Mouse (Mus musculus) embryonic facial prominence, embryonic 11.5 days (tissue): Measurements from ENCODE around the gene C3. TPM values are rescaled to one million over a fixed set of nuclear protein-coding genes. Genes with fewer than 3 reads are reported as not detected.

Experiments
- ATAC-seq: fragments of 200-750 bp; cut with Nextera tagmentation; replicated peaks from 2 replicates; pipeline ENCODE4 v1.8.0; 2017; ENCODE audit warnings: low read depth; ENCODE audit not compliant: insufficient number of reproducible peaks, low FRiP score, low TSS enrichment
- DNase-seq: peaks from one replicate; pipeline ENCODE4 v3.0.0-alpha.2; 2015; ENCODE audit warnings: low spot score
- H3K27ac ChIP-seq: fragments of 300-500 bp; sonication (generic); replicated peaks from 2 replicates; pipeline ENCODE4 v1.5.1; 2014; ENCODE audit warnings: mild to moderate bottlenecking, low read depth, low read length, control low read depth
- H3K27me3 ChIP-seq: fragments of 300-500 bp; sonication (generic); 2 replicates; pipeline ENCODE4 v1.6.1; 2014; ENCODE audit warnings: mild to moderate bottlenecking, low read length, moderate library complexity, mixed read lengths; ENCODE audit not compliant: control insufficient read depth, insufficient read depth
- H3K36me3 ChIP-seq: fragments of 300-500 bp; sonication (generic); replicated peaks from 2 replicates; pipeline ENCODE4 v1.6.1; 2014; ENCODE audit warnings: low read depth, mild to moderate bottlenecking, low read length, moderate library complexity, mixed read lengths; ENCODE audit not compliant: control insufficient read depth, insufficient read depth
- H3K4me1 ChIP-seq: fragments of 300-500 bp; sonication (generic); 2 replicates; pipeline ENCODE4 v1.6.1; 2014; ENCODE audit warnings: low read length, mixed read lengths; ENCODE audit not compliant: control insufficient read depth, insufficient read depth
- H3K4me2 ChIP-seq: fragments of 300-500 bp; sonication (generic); 2 replicates; pipeline ENCODE4 v1.6.1; 2014; ENCODE audit warnings: low read depth, mild to moderate bottlenecking, control low read depth, low read length, moderate library complexity
- H3K4me3 ChIP-seq: fragments of 300-500 bp; sonication (generic); 2 replicates; pipeline ENCODE4 v1.5.1; 2014; ENCODE audit warnings: low read depth, low read length, control low read depth
- H3K9ac ChIP-seq: fragments of 300-500 bp; sonication (generic); replicated peaks from 2 replicates; pipeline ENCODE4 v1.6.1; 2014; ENCODE audit warnings: mild to moderate bottlenecking, control low read depth, low read length
- H3K9me3 ChIP-seq: fragments of 300-500 bp; sonication (generic); replicated peaks from 2 replicates; pipeline ENCODE4 v1.6.1; 2016; ENCODE audit warnings: mild to moderate bottlenecking, low read length, inconsistent platforms, mixed read lengths; ENCODE audit not compliant: control insufficient read depth
- WGBS: fragments of 180-500 bp; shearing (Covaris S2); extraction: QIAGEN DNeasy Blood & Tissue Kit; methylation state at CpG from one replicate; pipeline ENCODE4 v1.1.7; 2014; 5-methylcytosine and 5-hydroxymethylcytosine counted together
- polyA plus RNA-seq: library from polyadenylated mRNA; unstranded; fragments of >200 nt; fragmentation: Nextera tagmentation; extraction: Ambion mirVana; gene quantifications from 2 replicates; pipeline ENCODE4 v1.2.1, GENCODE M21; 2014

The C3 gene
- polyA plus RNA-seq, 1 experiment from 2014 or later: 0.35 TPM

DNA sequence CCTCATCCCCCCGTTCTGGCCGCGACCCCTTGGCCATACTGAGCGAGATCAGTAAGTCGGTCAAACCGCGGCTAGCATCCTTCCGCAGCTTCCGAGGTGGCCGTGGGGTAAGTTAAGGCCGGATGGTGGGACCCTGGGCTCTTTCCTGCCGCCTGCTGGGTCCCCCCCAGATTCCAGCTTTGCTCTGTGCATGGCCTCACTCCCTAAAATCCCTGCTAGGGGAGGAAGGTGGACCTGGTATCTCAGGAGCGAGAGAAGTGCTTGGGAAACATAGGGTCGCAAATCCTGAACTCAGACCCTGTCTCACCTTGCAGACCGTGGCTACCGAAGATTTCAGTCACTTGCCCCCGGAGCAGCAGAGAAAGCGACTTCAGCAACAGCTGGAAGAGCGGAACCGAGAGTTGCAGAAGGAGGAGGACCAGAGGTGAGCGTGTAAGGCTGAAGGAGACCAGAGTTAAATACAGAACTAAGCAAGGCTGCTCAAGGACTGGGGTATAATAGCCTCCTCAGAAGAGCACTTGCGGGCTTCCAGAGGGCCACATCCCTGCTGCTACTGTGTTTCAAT, 29.1 kb upstream of the C3 start:
- DNase-seq (no peak), ATAC-seq (no peak)
- H3K36me3 ChIP-seq: peaks cover 8% of the 10 kb centered on the region
- H3K9ac ChIP-seq: no peak overlapping the region
- H3K4me2 ChIP-seq: no peak overlapping the region
- H3K27me3 ChIP-seq: no peaks in the 10 kb centered on the region
- H3K27ac ChIP-seq: no peak overlapping the region
- H3K4me3 ChIP-seq: no peak overlapping the region
- WGBS: 97% methylated on average over 22 of the region's 22 CpGs
- no peaks in the 10 kb centered on the region for H3K9me3 ChIP-seq
- H3K4me1 ChIP-seq: no peaks in the 10 kb centered on the region

DNA sequence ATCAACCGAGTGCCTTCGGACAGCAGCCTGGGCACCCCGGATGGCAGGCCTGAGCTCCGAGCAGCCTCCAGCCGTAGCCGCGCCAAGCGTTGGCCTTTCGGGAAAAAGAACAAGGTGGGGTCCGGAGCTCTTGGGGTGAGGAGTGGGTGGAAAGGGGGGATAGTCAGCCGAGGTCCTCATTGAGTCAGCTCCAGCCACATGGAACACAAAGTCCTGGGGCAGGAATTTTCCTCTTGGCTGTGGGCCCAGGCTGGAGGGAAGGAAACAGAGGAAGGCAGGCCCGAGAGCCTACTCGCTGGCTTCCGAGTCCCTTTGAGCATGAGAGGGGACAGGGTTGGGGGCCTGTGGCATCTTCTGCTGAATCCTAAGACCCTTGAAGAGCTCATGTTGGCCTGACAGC, 27.4 kb upstream of the C3 start:
- Histone ChIP-seq H3K4me2 (no peak overlapping the region), H3K9me3 (no peaks in the 10 kb centered on the region), H3K27me3 (no peaks in the 10 kb centered on the region), H3K27ac (no peak overlapping the region), H3K4me1 (no peaks in the 10 kb centered on the region; the same call in 1 of the 2 replicates), H3K4me3 (no peak overlapping the region), H3K9ac (no peak overlapping the region), H3K36me3 (no peaks in the 10 kb centered on the region; the same call in 1 of the 2 replicates)
- DNase-seq (no peak), ATAC-seq (no peak)
- WGBS: 89% methylated on average over 14 of the region's 14 CpGs

DNA sequence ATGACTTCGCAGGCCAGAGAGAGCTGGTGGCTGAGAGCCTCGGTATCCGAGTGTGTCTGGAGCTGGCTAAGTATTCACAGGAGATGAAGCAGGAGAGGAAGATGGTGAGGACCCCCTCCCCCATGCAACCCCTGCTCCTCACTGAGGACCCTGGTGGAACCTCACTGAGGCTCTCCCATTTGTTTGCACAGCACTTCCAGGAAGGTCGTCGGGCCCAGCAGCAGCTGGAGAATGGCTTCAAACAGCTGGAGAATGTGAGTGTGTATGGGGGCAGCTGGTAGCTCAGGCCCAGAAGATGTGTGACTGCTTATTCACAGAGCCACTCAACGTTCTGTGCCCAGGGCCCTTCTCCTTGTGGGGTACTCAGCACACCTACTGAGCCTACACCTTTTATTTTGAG, 25.4 kb upstream of the C3 start:
- H3K4me2 ChIP-seq: no peak overlapping the region
- H3K9ac ChIP-seq: no peak overlapping the region
- H3K4me1 ChIP-seq: peaks cover 4% of the 10 kb centered on the region
- no peaks in the 10 kb centered on the region; the same call in 1 of the 2 replicates for H3K36me3 ChIP-seq
- ATAC-seq: no peak
- H3K4me3 ChIP-seq: no peak overlapping the region
- H3K9me3 ChIP-seq: no peaks in the 10 kb centered on the region
- no peak for DNase-seq
- 86% methylated on average over 6 of the region's 6 CpGs for WGBS
- H3K27me3 ChIP-seq: no peaks in the 10 kb centered on the region
- H3K27ac ChIP-seq: no peak overlapping the region

DNA sequence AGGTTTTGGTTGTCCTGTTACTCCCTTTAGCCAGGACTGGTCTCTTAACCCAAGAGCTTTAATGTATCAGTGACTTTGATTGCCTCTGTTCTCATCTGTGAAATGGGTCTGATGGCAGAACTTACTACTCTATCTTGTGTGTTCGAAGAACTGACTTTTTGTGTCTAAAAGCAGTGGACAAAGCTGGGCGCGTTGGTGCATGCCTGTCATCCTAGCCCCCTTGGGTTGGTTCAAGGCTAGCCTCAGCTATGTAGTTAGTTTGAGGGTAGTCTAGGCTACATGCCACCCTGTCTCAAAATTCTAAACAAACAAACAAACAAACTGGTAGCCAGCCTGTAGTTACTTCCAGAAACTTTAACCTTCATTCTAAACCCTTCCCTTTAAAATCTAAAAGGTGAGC, 23.5 kb upstream of the C3 start:
- 87% methylated on average over 3 of the region's 3 CpGs for WGBS

DNA sequence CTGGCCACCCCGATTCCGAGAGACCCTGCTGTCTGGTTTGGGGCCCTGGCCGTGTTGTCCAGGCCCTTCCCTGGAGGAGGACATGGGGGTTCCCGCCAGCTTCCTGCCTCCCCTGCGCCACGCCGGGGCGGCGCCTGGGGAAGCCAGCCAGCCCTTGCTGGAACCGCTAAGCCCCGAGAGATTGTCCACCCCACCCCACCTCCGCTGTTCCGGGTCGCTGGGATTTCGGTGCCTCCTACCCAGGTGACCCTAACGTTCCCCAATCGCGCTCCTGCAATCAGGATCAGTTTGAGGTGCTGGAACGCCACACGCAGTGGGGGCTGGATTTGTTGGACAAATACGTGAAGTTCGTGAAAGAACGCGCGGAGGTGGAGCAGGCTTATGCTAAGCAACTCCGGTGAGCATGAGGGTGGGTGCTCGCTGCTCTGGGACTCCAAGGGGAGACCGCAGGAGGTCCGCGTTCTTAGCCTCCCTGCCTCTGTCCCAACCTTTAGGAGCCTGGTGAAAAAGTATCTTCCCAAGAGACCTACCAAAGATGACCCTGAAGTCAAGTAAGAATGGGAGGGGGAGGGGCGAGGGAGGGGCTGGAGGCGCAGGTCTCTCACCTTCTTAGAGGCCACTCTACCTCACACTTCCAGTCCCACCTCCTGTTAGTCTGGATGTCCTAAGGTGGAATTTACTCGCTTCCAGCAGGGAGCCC, 22.7 kb upstream of the C3 start:
- Histone ChIP-seq H3K4me1 (peaks cover 4% of the 10 kb centered on the region), H3K27me3 (no peaks in the 10 kb centered on the region), H3K9ac (peak overlapping the region; percentile 74), H3K9me3 (no peaks in the 10 kb centered on the region), H3K36me3 (no peaks in the 10 kb centered on the region; the same call in 1 of the 2 replicates), H3K4me2 (peak overlapping the region; percentile 92), H3K27ac (peak overlapping the region; percentile 28; the same call in 1 of the 2 replicates), H3K4me3 (peak overlapping the region; percentile 77)
- ATAC-seq (no peak), DNase-seq (peak; percentile 40)
- 2% methylated on average over 33 of the region's 33 CpGs for WGBS

More for the DNA sequence above, 23.5 kb upstream of the C3 start:
- H3K9ac ChIP-seq: no peak overlapping the region
- H3K36me3 ChIP-seq: no peaks in the 10 kb centered on the region; the same call in 1 of the 2 replicates
- ATAC-seq: no peak
- H3K4me3 ChIP-seq: no peak overlapping the region
- no peak overlapping the region for H3K27ac ChIP-seq
- no peaks in the 10 kb centered on the region for H3K27me3 ChIP-seq
- no peak for DNase-seq
- H3K4me2 ChIP-seq: no peak overlapping the region
- H3K4me1 ChIP-seq: peaks cover 4% of the 10 kb centered on the region
- no peaks in the 10 kb centered on the region for H3K9me3 ChIP-seq

DNA sequence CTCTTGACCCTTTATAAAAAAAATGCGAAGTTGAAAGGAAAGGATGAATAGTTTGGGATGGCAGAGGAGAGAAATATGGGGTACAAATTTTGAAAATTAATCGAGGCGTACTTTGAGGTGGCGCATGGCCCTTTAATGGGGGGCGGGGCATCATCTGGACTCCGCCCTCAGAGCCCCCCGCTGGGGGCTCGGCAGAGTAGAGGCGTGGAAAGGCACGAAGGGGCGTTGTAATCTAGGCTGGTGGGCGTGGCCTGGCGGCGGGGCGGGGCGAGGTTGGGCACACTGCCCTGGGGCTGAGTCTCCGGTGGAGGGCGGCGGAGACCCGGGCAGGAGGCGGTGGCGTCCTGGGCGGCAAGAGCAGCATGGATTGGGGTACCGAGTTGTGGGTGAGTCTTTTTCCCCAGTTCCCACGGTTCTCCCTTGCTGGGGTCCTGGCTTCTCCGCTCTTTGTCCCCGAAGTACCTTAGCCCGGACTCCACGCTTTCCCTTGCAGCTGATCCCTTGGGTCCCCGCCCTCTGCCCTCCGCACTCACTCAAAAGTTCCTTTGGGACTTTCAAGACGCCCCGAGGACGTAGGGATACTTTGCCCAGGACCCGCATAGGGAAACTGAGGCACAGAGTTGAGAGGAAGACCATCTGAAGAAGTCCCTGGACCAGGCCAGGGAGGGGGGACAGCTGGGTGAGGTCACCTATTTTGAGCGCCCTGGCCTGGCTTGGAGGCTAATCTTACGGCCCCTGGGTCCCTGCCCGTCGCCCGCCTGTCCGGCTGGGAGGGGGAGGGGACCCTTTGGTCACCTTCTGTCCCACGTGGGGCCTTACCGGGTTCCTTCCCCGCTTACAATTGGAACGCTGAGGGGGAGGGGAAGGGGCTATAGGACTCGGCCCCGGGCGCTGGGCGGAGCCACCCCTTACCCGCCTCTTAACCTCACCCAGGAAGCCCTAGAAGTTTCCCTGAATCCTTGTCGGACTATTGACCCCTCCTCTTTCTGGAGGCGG, 21.5 kb upstream of the C3 start, which contains the start of gene Trip10:
TSS of gene Trip10 (plus strand) at position 270 of the 996 bp plus-strand sequence.
- Histone ChIP-seq H3K4me2 (peak within 1 kb of the TSS; percentile 92), H3K9ac (peak within 1 kb of the TSS; percentile 74), H3K4me1 (peaks cover 4% of the 10 kb centered on the region), H3K27ac (peak within 1 kb of the TSS; percentile 66), H3K9me3 (no peaks in the 10 kb centered on the region), H3K36me3 (no peaks in the 10 kb centered on the region; the same call in 1 of the 2 replicates), H3K4me3 (peak within 1 kb of the TSS; percentile 77), H3K27me3 (no peaks in the 10 kb centered on the region)
- under 1% methylated on average over 49 of the region's 52 CpGs for WGBS
- DNase-seq (peak; percentile 96), ATAC-seq (peak; percentile 5)

DNA sequence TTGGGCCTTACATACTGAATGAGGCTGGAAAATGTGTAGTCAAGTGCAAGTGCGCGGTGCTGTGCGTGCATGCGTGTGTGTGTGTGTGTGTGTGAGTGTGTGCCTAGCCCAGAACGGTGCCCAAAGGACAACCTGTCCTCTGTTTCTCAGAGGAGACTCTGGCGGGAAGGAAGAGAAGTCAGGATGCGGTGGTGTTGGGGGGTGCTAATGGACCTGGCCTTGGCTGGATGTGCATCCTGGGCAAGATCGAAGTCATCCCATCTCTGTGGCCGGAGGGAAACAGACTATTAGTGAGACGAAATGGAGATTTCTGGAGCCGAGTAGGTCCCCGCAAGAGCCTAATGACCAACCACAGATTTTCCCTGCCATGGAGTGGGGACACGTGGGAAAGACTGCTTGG, 20.8 kb upstream of the C3 start:
- no peaks in the 10 kb centered on the region for H3K9me3 ChIP-seq
- peak overlapping the region; percentile 68 for H3K4me2 ChIP-seq
- H3K9ac ChIP-seq: peak overlapping the region; percentile 14
- DNase-seq (no peak), ATAC-seq (no peak)
- peaks cover 4% of the 10 kb centered on the region for H3K4me1 ChIP-seq
- no peaks in the 10 kb centered on the region; the same call in 1 of the 2 replicates for H3K36me3 ChIP-seq
- peak overlapping the region; percentile 66 for H3K27ac ChIP-seq
- WGBS: 12% methylated on average over 13 of the region's 13 CpGs
- H3K4me3 ChIP-seq: peak overlapping the region; percentile 53
- H3K27me3 ChIP-seq: no peaks in the 10 kb centered on the region
